28 mouse cellular contexts compared by ENCODE assay signal in genomic region chr9:43776231-43776630, GRCm38 (mm10). TPM values are rescaled to one million over a fixed set of nuclear protein-coding genes. Genes with fewer than 3 reads are reported as not detected.
DNase-seq lines count a peak whose midpoint lies in the region; ATAC-seq lines count a peak whose summit lies in the region.
"Had no signal": no experiment of that assay in that cellular context is flagged by ENCODE, and none has a peak within 500 bp of the region (broad histone marks: within the 10 kb centered on the region; RNA-seq: fewer than 3 reads in every experiment).

No protein-coding gene starts in this region.

- 58% methylated on average over 3 of the region's 3 CpGs for WGBS in forebrain, embryonic 11.5 days
- WGBS in forebrain, embryonic 15.5 days, result 29% methylated on average over 3 of the region's 3 CpGs
- 60% methylated on average over 3 of the region's 3 CpGs for WGBS in limb, embryonic 15.5 days
- 51% methylated on average over 3 of the region's 3 CpGs for WGBS in limb, embryonic 10.5 days
- WGBS in embryonic facial prominence, embryonic 15.5 days, result 56% methylated on average over 3 of the region's 3 CpGs

- no peaks in the 10 kb centered on the region for H3K9me3 ChIP-seq in forebrain, embryonic 11.5 days (ENCODE audit: control insufficient read depth, low read length)
- H3K9me3 ChIP-seq in forebrain, embryonic 15.5 days, result no peaks in the 10 kb centered on the region
- H3K9me3 ChIP-seq in limb, embryonic 15.5 days, result no peaks in the 10 kb centered on the region
- H3K9me3 ChIP-seq in limb, embryonic 10.5 days (replicated peaks), result no peaks in the 10 kb centered on the region
- no peaks in the 10 kb centered on the region for H3K9me3 ChIP-seq in embryonic facial prominence, embryonic 15.5 days (replicated peaks)
- H3K9me3 ChIP-seq: heart, embryonic 10.5 days; heart, embryonic 15.5 days; limb, embryonic 13.5 days; liver, embryonic 12.5 days; neural tube, embryonic 15.5 days had no signal

- ATAC-seq in forebrain, embryonic 11.5 days (replicated peaks; ENCODE audit: low FRiP score), result no peak
- no peak for ATAC-seq in forebrain, embryonic 15.5 days (replicated peaks)
- no peak for ATAC-seq in limb, embryonic 15.5 days (ENCODE audit: insufficient number of reproducible peaks, low FRiP score, low TSS enrichment, low read depth)
- no peak for ATAC-seq in embryonic facial prominence, embryonic 15.5 days (ENCODE audit: insufficient number of reproducible peaks, low FRiP score, low TSS enrichment, low read depth)
- no peak for ATAC-seq in activated CD4-positive, CD25-positive, alpha-beta regulatory T cell, adult 4 months
- ATAC-seq: hindbrain, embryonic 16.5 days; liver, embryonic 12.5 days; liver, postnatal 0 days; Patski had no signal

- H3K4me2 ChIP-seq in forebrain, embryonic 11.5 days (ENCODE audit: low read depth, low read length, severe bottlenecking), result no peak overlapping the region
- no peak overlapping the region for H3K4me2 ChIP-seq in forebrain, embryonic 15.5 days (replicated peaks)
- H3K4me2 ChIP-seq in limb, embryonic 15.5 days, result no peak overlapping the region
- no peak overlapping the region for H3K4me2 ChIP-seq in embryonic facial prominence, embryonic 15.5 days (replicated peaks)
- H3K4me2 ChIP-seq: heart, embryonic 15.5 days; limb, embryonic 13.5 days; liver, embryonic 12.5 days; neural tube, embryonic 15.5 days had no signal

- H3K9ac ChIP-seq in forebrain, embryonic 11.5 days (ENCODE audit: low read length), result no peak overlapping the region
- no peak overlapping the region for H3K9ac ChIP-seq in forebrain, embryonic 15.5 days (replicated peaks)
- no peak overlapping the region for H3K9ac ChIP-seq in limb, embryonic 15.5 days
- no peak overlapping the region for H3K9ac ChIP-seq in embryonic facial prominence, embryonic 15.5 days
- H3K9ac ChIP-seq: heart, embryonic 15.5 days; limb, embryonic 13.5 days; liver, embryonic 12.5 days; liver, postnatal 0 days; neural tube, embryonic 15.5 days had no signal

- DNase-seq in forebrain, embryonic 11.5 days (ENCODE audit: low spot score), result peak; percentile 65
- DNase-seq in limb, embryonic 10.5 days (ENCODE audit: low spot score), result no peak
- DNase-seq in left cerebral cortex, postnatal 10 days (ENCODE audit: extremely low spot score in 1 of 2, low spot score in 2 of 2), result no peak
- DNase-seq: adrenal gland, postnatal 14 days; cerebellum, adult 11-12 months; cerebellum, adult 9-11 months; embryo, embryonic 11 days; gastrocnemius, postnatal 25 days; heart, adult 11 months; kidney, postnatal 14 days; layer of hippocampus, adult 9-11 months; liver, postnatal 0 days; midbrain, embryonic 14.5 days; right cerebral cortex, adult 18-20 months; spleen, adult 18-20 months had no signal

- intact Hi-C loops in left cerebral cortex, postnatal 10 days (cut with DNase I), result no loop called here

- H3K4me1 ChIP-seq in forebrain, embryonic 11.5 days (replicated peaks; ENCODE audit: control insufficient read depth, insufficient read depth, low read length), result peaks cover 7% of the 10 kb centered on the region; the same call in 1 of the 2 replicates
- peaks cover 28% of the 10 kb centered on the region for H3K4me1 ChIP-seq in forebrain, embryonic 15.5 days
- peaks cover 48% of the 10 kb centered on the region for H3K4me1 ChIP-seq in limb, embryonic 15.5 days
- peaks cover 68% of the 10 kb centered on the region for H3K4me1 ChIP-seq in limb, embryonic 10.5 days
- H3K4me1 ChIP-seq in embryonic facial prominence, embryonic 15.5 days, result peaks cover 89% of the 10 kb centered on the region

- no peak overlapping the region for H3K27ac ChIP-seq in forebrain, embryonic 11.5 days (ENCODE audit: low read depth, low read length)
- no peak overlapping the region for H3K27ac ChIP-seq in forebrain, embryonic 15.5 days (replicated peaks)
- H3K27ac ChIP-seq in limb, embryonic 15.5 days, result peak overlapping the region; percentile 69; the same call in 1 of the 2 replicates
- no peak overlapping the region for H3K27ac ChIP-seq in limb, embryonic 10.5 days
- peak overlapping the region; percentile 74; the same call in 1 of the 2 replicates for H3K27ac ChIP-seq in embryonic facial prominence, embryonic 15.5 days (replicated peaks)
- H3K27ac ChIP-seq: heart, embryonic 15.5 days; limb, embryonic 13.5 days; liver, embryonic 12.5 days; macrophage; neural tube, embryonic 15.5 days had no signal

- no peaks in the 10 kb centered on the region for H3K36me3 ChIP-seq in forebrain, embryonic 11.5 days (ENCODE audit: control insufficient read depth, insufficient read depth, low read length)
- no peaks in the 10 kb centered on the region for H3K36me3 ChIP-seq in forebrain, embryonic 15.5 days
- no peaks in the 10 kb centered on the region for H3K36me3 ChIP-seq in limb, embryonic 15.5 days
- H3K36me3 ChIP-seq in limb, embryonic 10.5 days, result no peaks in the 10 kb centered on the region
- no peaks in the 10 kb centered on the region for H3K36me3 ChIP-seq in embryonic facial prominence, embryonic 15.5 days
- H3K36me3 ChIP-seq: G1E; heart, embryonic 10.5 days; heart, embryonic 15.5 days; limb, embryonic 13.5 days; liver, embryonic 12.5 days; neural tube, embryonic 15.5 days had no signal

- H3K27me3 ChIP-seq in forebrain, embryonic 11.5 days (ENCODE audit: control insufficient read depth, insufficient read depth, low read length), result no peaks in the 10 kb centered on the region
- no peaks in the 10 kb centered on the region for H3K27me3 ChIP-seq in forebrain, embryonic 15.5 days
- no peaks in the 10 kb centered on the region for H3K27me3 ChIP-seq in limb, embryonic 15.5 days
- H3K27me3 ChIP-seq in limb, embryonic 10.5 days (ENCODE audit: low read depth, poor library complexity, severe bottlenecking), result no peaks in the 10 kb centered on the region
- H3K27me3 ChIP-seq in embryonic facial prominence, embryonic 15.5 days, result no peaks in the 10 kb centered on the region
- H3K27me3 ChIP-seq: heart, embryonic 15.5 days; limb, embryonic 13.5 days; neural tube, embryonic 15.5 days; Patski had no signal

- H3K4me3 ChIP-seq in forebrain, embryonic 11.5 days (ENCODE audit: low read depth, low read length), result no peak overlapping the region
- H3K4me3 ChIP-seq in forebrain, embryonic 15.5 days, result no peak overlapping the region
- H3K4me3 ChIP-seq in limb, embryonic 15.5 days, result no peak overlapping the region
- no peak overlapping the region for H3K4me3 ChIP-seq in limb, embryonic 10.5 days
- H3K4me3 ChIP-seq in embryonic facial prominence, embryonic 15.5 days (replicated peaks), result no peak overlapping the region
- H3K4me3 ChIP-seq: heart, embryonic 10.5 days; heart, embryonic 15.5 days; limb, embryonic 13.5 days; liver, embryonic 12.5 days; neural tube, embryonic 15.5 days had no signal

RNA-seq across cellular contexts. Expression of gene Nectin1, which starts 32.4 kb away (rescaled TPM):
- polyA plus RNA-seq in forebrain, embryonic 11.5 days (2014; fragmentation: Nextera tagmentation; extraction: Ambion mirVana), result 12.3 and 12.4 TPM in 2 replicates
- polyA plus RNA-seq in forebrain, embryonic 15.5 days (2015; fragmentation: Nextera tagmentation; extraction: Ambion mirVana), result 10.1 and 10.2 TPM in 2 replicates
- polyA plus RNA-seq in limb, embryonic 15.5 days (2015; fragmentation: Nextera tagmentation; extraction: Ambion mirVana), result 11.9 and 13.5 TPM in 2 replicates
- 3.8 and 4.2 TPM in 2 replicates for polyA plus RNA-seq in limb, embryonic 10.5 days (2016; fragmentation: Nextera tagmentation; extraction: Ambion mirVana)
- 13.4 and 15.1 TPM in 2 replicates for polyA plus RNA-seq in embryonic facial prominence, embryonic 15.5 days (2015; fragmentation: Nextera tagmentation; extraction: Ambion mirVana)
- 1 to 10 TPM; 1.2 to 1.5 TPM for polyA plus RNA-seq in activated CD4-positive, CD25-positive, alpha-beta regulatory T cell, adult 4 months (2017; shearing (Covaris generic))
- 100 to 1,000 TPM in 1 of 2 experiments, 10 to 100 TPM in 1; 99.6 to 104 TPM for total RNA-seq in left cerebral cortex, postnatal 10 days (2021)
- polyA plus RNA-seq: G1E had no signal

Comparison
In these comparisons a context has a peak if more than half of its experiments do, and no peak if none do; other contexts are left out.
1. H3K27ac ChIP-seq: peak in limb, embryonic 15.5 days (single experiment) and embryonic facial prominence, embryonic 15.5 days (single experiment); none in forebrain, embryonic 11.5 days (single experiment), forebrain, embryonic 15.5 days (single experiment) and limb, embryonic 10.5 days (single experiment).